Mouse (Mus musculus): ENCODE measurements around the gene Apobr.

GRCm38 (mm10) chr7:126632478-126632877 is 47.7 kb downstream of the Apobr start:
- TF ChIP-seq CTCF (IDR thresholded peaks at IDR 0.05; ENCODE audit: control insufficient read depth, insufficient read depth, insufficient replicate concordance, low read depth, low read length) (no peak), POLR2A (IDR thresholded peaks at IDR 0.05; ENCODE audit: control insufficient read depth, low read depth, low read length) (no peak)
